Comparison of ENCODE assay signal across 13 mouse cellular contexts in the genomic region with DNA sequence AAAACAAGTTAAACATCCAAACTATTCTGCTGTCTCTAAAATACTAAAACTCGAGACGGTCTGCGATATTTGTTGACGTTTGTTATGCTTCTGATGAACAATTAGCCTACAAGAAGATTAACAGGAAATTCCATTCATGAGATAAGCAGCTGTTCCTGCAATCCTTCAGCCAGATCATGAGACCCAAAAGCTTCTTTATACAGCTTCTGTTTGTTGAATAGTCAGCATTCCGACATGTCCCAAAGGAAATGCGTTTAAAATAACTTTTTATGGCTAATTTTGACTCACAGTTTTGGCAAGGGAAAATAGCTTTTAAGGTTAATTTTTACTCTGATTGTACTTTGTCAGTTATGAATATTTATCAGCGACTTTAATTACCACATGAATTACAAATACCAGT. TPM values are rescaled to one million over a fixed set of nuclear protein-coding genes. Genes with fewer than 3 reads are reported as not detected.
A peak's percentile ranks its signal among the peaks of the same experiment; 100 is the strongest.
DNase-seq lines count a peak whose midpoint lies in the region; ATAC-seq and TF ChIP-seq lines count a peak whose summit lies in the region.
"Had no signal": no experiment of that assay in that cellular context is flagged by ENCODE, and none has a peak within 500 bp of the region (broad histone marks: within the 10 kb centered on the region; RNA-seq: fewer than 3 reads in every experiment).

No protein-coding gene starts in this region.

- H3K4me1 ChIP-seq in heart, adult 2 months (ENCODE audit: control insufficient read depth, insufficient read depth, low read length): peaks cover 2% of the 10 kb centered on the region
- no peaks in the 10 kb centered on the region; the same call in 1 of the 2 replicates for H3K4me1 ChIP-seq in liver, adult 2 months (ENCODE audit: control insufficient read depth, insufficient read depth, low read length)
- H3K4me1 ChIP-seq in brown adipose tissue, adult 24 weeks (ENCODE audit: control insufficient read depth, insufficient read depth, insufficient read length, low read length): peaks cover 11% of the 10 kb centered on the region
- H3K4me1 ChIP-seq in hindbrain, postnatal 0 days (ENCODE audit: insufficient read depth, low read length): no peaks in the 10 kb centered on the region

- peak overlapping the region; percentile 81 for H3K27ac ChIP-seq in heart, adult 2 months
- H3K27ac ChIP-seq in liver, adult 2 months (replicated peaks; ENCODE audit: insufficient read depth, low read depth, low read length): peak overlapping the region; percentile 85; the same call in 1 of the 2 replicates
- H3K27ac ChIP-seq in brown adipose tissue, adult 24 weeks (replicated peaks; ENCODE audit: low read depth, low read length): peak overlapping the region; percentile 93
- H3K27ac ChIP-seq in hindbrain, postnatal 0 days: no peak overlapping the region

- no peak overlapping the region for H3K4me2 ChIP-seq in hindbrain, postnatal 0 days (ENCODE audit: low read depth, low read length)

- WGBS in heart, adult 2 months: 18% methylated on average over 7 of the region's 7 CpGs
- WGBS in liver, adult 2 months: 64% methylated on average over 7 of the region's 7 CpGs
- 54% methylated on average over 7 of the region's 7 CpGs for WGBS in hindbrain, postnatal 0 days

- intact Hi-C loops in heart, adult 2 months (cut with DNase I): loop anchor here (2.0 to 5.0 kb wide), 2 partner anchors 17 to 122 kb away; no protein-coding TSS in a partner anchor
- intact Hi-C loops in heart, postnatal 25 days (cut with DNase I): no loop called here

- H3K9me3 ChIP-seq in hindbrain, postnatal 0 days (ENCODE audit: low read length): no peaks in the 10 kb centered on the region

- DNase-seq in heart, adult 2 months: peak in 1 of 2 experiments; percentile 9
- no peak for DNase-seq in heart, postnatal 25 days (ENCODE audit: low spot score)
- DNase-seq in liver, adult 2 months (ENCODE audit: extremely low read depth, low read depth, low spot score): peak; percentile 62
- no peak for DNase-seq in liver
- DNase-seq in lung, postnatal 36 days: peak; percentile 66
- no peak for DNase-seq in testis, postnatal 10 days (ENCODE audit: low spot score)
- DNase-seq in hindbrain, postnatal 0 days (ENCODE audit: low spot score): no peak
- DNase-seq: cerebellum, adult 9-11 months; gastrocnemius, postnatal 25 days had no signal

- ATAC-seq in hindbrain, postnatal 0 days: no peak
- ATAC-seq: CD4-positive, CD25-positive, alpha-beta regulatory T cell, adult 4 months had no signal

- H3K27me3 ChIP-seq in heart, adult 2 months (ENCODE audit: control insufficient read depth, insufficient read depth, low read length): no peaks in the 10 kb centered on the region
- no peaks in the 10 kb centered on the region for H3K27me3 ChIP-seq in liver, adult 2 months (ENCODE audit: control insufficient read depth, insufficient read depth, low read length)
- H3K27me3 ChIP-seq in hindbrain, postnatal 0 days (ENCODE audit: insufficient read depth, low read length): no peaks in the 10 kb centered on the region

- peak; percentile 28; the same call in 1 of the 2 replicates for TF ChIP-seq POLR2A in heart, adult 2 months (IDR thresholded peaks at IDR 0.05; ENCODE audit: insufficient read depth, low read depth, low read length)
- TF ChIP-seq POLR2A in liver, adult 2 months (IDR thresholded peaks at IDR 0.05; ENCODE audit: extremely low read depth, insufficient read depth, low read length): no peak

- TF ChIP-seq CTCF in heart, adult 2 months (IDR thresholded peaks at IDR 0.05): no peak
- no peak for TF ChIP-seq CTCF in liver, adult 2 months (IDR thresholded peaks at IDR 0.05; ENCODE audit: low read depth, low read length)
- no peak for TF ChIP-seq CTCF in hindbrain, postnatal 0 days (IDR thresholded peaks at IDR 0.05; ENCODE audit: low read depth)

- no peaks in the 10 kb centered on the region for H3K79me2 ChIP-seq in heart, adult 2 months (replicated peaks; ENCODE audit: control insufficient read depth, insufficient read depth, low read length)
- no peaks in the 10 kb centered on the region for H3K79me2 ChIP-seq in liver, adult 2 months (ENCODE audit: control insufficient read depth, insufficient read depth, low read length)

- peaks cover 3% of the 10 kb centered on the region for H3K36me3 ChIP-seq in heart, adult 2 months (ENCODE audit: control insufficient read depth, insufficient read depth, low read length)
- no peaks in the 10 kb centered on the region for H3K36me3 ChIP-seq in liver, adult 2 months (ENCODE audit: control insufficient read depth, insufficient read depth, low read length)
- H3K36me3 ChIP-seq in hindbrain, postnatal 0 days (ENCODE audit: insufficient read depth, low read length): no peaks in the 10 kb centered on the region

- H3K9ac ChIP-seq in heart, adult 2 months (ENCODE audit: low read depth, low read length): no peak overlapping the region
- no peak overlapping the region for H3K9ac ChIP-seq in liver, adult 2 months (ENCODE audit: low read depth, low read length)
- no peak overlapping the region for H3K9ac ChIP-seq in hindbrain, postnatal 0 days (replicated peaks; ENCODE audit: low read length)

- no peak for TF ChIP-seq EP300 in heart, adult 2 months (IDR thresholded peaks at IDR 0.05; ENCODE audit: insufficient read depth, low read depth, low read length)

- H3K4me3 ChIP-seq in heart, adult 2 months: no peak overlapping the region
- no peak overlapping the region for H3K4me3 ChIP-seq in liver, adult 2 months (ENCODE audit: insufficient read depth, low read depth, low read length)
- H3K4me3 ChIP-seq in brown adipose tissue, adult 24 weeks (ENCODE audit: insufficient read depth, low read depth, low read length): peak overlapping the region; percentile 28; the same call in 1 of the 2 replicates
- no peak overlapping the region for H3K4me3 ChIP-seq in hindbrain, postnatal 0 days (ENCODE audit: low read length)
- H3K4me3 ChIP-seq: erythroblast, embryonic 14.5 days; megakaryocyte, embryonic 14.5 days had no signal

RNA-seq across cellular contexts. Expression of a gene that starts 46.3 kb away (rescaled TPM):
- total RNA-seq in heart, adult 2 months (2021): 1 to 10 TPM; 1.9 to 2.4 TPM
- polyA plus RNA-seq in heart, adult 2 months (2012; rRNA removed): 1.5 and 1.8 TPM in 2 replicates
- 1 to 10 TPM; 2.3 to 2.4 TPM for total RNA-seq in heart, postnatal 25 days (2021)
- 1.3 and 1.5 TPM in 2 replicates for total RNA-seq in liver, adult 2 months (2014; rRNA removed)
- 0.61 and 0.75 TPM in 2 replicates for polyA plus RNA-seq in liver, adult 2 months (2012; rRNA removed)
- polyA plus RNA-seq in brown adipose tissue, adult 24 weeks (2012; ENCODE audit: insufficient read depth, insufficient read length, missing spikeins): 5.2 and 5.3 TPM in 2 replicates
- 701 and 894 TPM in 2 replicates for total RNA-seq in hindbrain, postnatal 0 days (2014; rRNA removed)
- polyA plus RNA-seq in hindbrain, postnatal 0 days (2015; fragmentation: Nextera tagmentation; extraction: Ambion mirVana): 415 and 425 TPM in 2 replicates

Comparison
In these comparisons a context has a peak if more than half of its experiments do, and no peak if none do; other contexts are left out.
1. DNase-seq: peak in liver, adult 2 months (single experiment) and lung, postnatal 36 days (single experiment); none in heart, postnatal 25 days (single experiment), liver (single experiment), testis, postnatal 10 days (single experiment) and hindbrain, postnatal 0 days (single experiment).
2. RNA of a gene that starts 46.3 kb away (total RNA-seq): 701 to 894 TPM in hindbrain, postnatal 0 days; 2.3 to 2.4 TPM in heart, postnatal 25 days, 1.9 to 2.4 TPM in heart, adult 2 months and 1.3 to 1.5 TPM in liver, adult 2 months; every median in the first group is over 100 times any median in the second.